Mouse (Mus musculus) urinary bladder, postnatal 36 days (tissue): ENCODE measurements at regions not wholly inside any gene's neighbourhood (a gene's known extent, or its start where the extent isn't known, plus 50 kb on each side); places are given as distances from the start of the nearest gene placed in this dataset.

ENCODE experiments used
- DNase-seq, 2 experiments: peaks; one replicate each; pipeline ENCODE4 v3.0.0; 2022; ENCODE audit warnings: low spot score in 2 of 2, mixed read lengths in 1 of 2

- no peak for DNase-seq
Measured at GRCm38 (mm10) chr1:100551293-100551692, 778.7 kb downstream of the Cntnap5b start.

- DNase-seq, result peak in 1 of 2 experiments; percentile 4
Measured at GRCm38 (mm10) chr1:100556937-100557336, 784.4 kb downstream of the Cntnap5b start.
